8 mouse cellular contexts compared by ENCODE assay signal in genomic region chr8:109868680-109869361, GRCm38 (mm10). TPM values are rescaled to one million over a fixed set of nuclear protein-coding genes. Genes with fewer than 3 reads are reported as not detected.
DNase-seq lines count a peak whose midpoint lies in the region; ATAC-seq and TF ChIP-seq lines count a peak whose summit lies in the region.

No protein-coding gene starts in this region.

- no peak for TF ChIP-seq CTCF in C2C12 (IDR thresholded peaks at IDR 0.05; ENCODE audit: control insufficient read depth, insufficient read depth, insufficient read length)

- H3K36me3 ChIP-seq in C2C12 (ENCODE audit: control insufficient read depth, insufficient read depth): no peaks in the 10 kb centered on the region
- H3K36me3 ChIP-seq in heart, embryonic 12.5 days: peaks cover 2% of the 10 kb centered on the region; the same call in 1 of the 2 replicates
- no peaks in the 10 kb centered on the region for H3K36me3 ChIP-seq in neural tube, embryonic 15.5 days

- H3K27me3 ChIP-seq in C2C12 (ENCODE audit: control insufficient read depth, insufficient read depth, insufficient read length): no peaks in the 10 kb centered on the region
- no peaks in the 10 kb centered on the region for H3K27me3 ChIP-seq in heart, embryonic 12.5 days (replicated peaks)
- H3K27me3 ChIP-seq in neural tube, embryonic 15.5 days (replicated peaks): no peaks in the 10 kb centered on the region

- H3K9me3 ChIP-seq in heart, embryonic 12.5 days (replicated peaks): no peaks in the 10 kb centered on the region
- no peaks in the 10 kb centered on the region for H3K9me3 ChIP-seq in neural tube, embryonic 15.5 days (replicated peaks)

- H3K4me1 ChIP-seq in heart, embryonic 12.5 days (replicated peaks): 0 out of 2 replicates have a peak, but pooled peaks cover 7% of the 10 kb centered on the region
- H3K4me1 ChIP-seq in neural tube, embryonic 15.5 days: peaks cover 22% of the 10 kb centered on the region

- peak overlapping the region; percentile 96 for H3K9ac ChIP-seq in heart, embryonic 12.5 days
- peak overlapping the region; percentile 95 for H3K9ac ChIP-seq in neural tube, embryonic 15.5 days (replicated peaks)

- peak overlapping the region; percentile 77 for H3K27ac ChIP-seq in heart, embryonic 12.5 days (ENCODE audit: poor library complexity, severe bottlenecking)
- peak overlapping the region; percentile 89 for H3K27ac ChIP-seq in neural tube, embryonic 15.5 days (replicated peaks)

- peaks cover 18% of the 10 kb centered on the region for H3K79me3 ChIP-seq in C2C12 (ENCODE audit: low read depth)

- under 1% methylated on average over 77 of the region's 78 CpGs for WGBS in heart, embryonic 12.5 days
- under 1% methylated on average over 68 of the region's 78 CpGs for WGBS in neural tube, embryonic 15.5 days

- peak overlapping the region; percentile 99 for H3K4me2 ChIP-seq in heart, embryonic 12.5 days
- H3K4me2 ChIP-seq in neural tube, embryonic 15.5 days: peak overlapping the region; percentile 90

- peak; percentile 83 for ATAC-seq in heart, embryonic 12.5 days (ENCODE audit: insufficient number of reproducible peaks, low FRiP score)
- peak; percentile 85 for ATAC-seq in neural tube, embryonic 15.5 days (ENCODE audit: low FRiP score)
- ATAC-seq in monocyte, adult 5-6 weeks (replicated peaks; ENCODE audit: insufficient number of reproducible peaks, low FRiP score, low TSS enrichment, poor library complexity, severe bottlenecking): no peak

- peak; percentile 54 for DNase-seq in R1 (ENCODE audit: low read depth, low spot score)
- peak; percentile 63 for DNase-seq in embryo, embryonic 10.5 days (ENCODE audit: low spot score)
- DNase-seq in kidney, postnatal 4 days: peak; percentile 65 to 76
- peak; percentile 30 to 43 for DNase-seq in lung, adult 18-20 months

- peak overlapping the region; percentile 72 for H3K4me3 ChIP-seq in C2C12 (ENCODE audit: insufficient read depth, poor library complexity, severe bottlenecking)
- H3K4me3 ChIP-seq in heart, embryonic 12.5 days: peak overlapping the region; percentile 95
- H3K4me3 ChIP-seq in neural tube, embryonic 15.5 days (replicated peaks): peak overlapping the region; percentile 98

- peaks cover 48% of the 10 kb centered on the region for H3K79me2 ChIP-seq in C2C12 (ENCODE audit: control insufficient read depth, insufficient read depth)

- peak overlapping the region; percentile 90 for H3ac ChIP-seq in C2C12 (ENCODE audit: control insufficient read depth, insufficient read length, low read depth)

TF ChIP-seq in C2C12, 6 proteins besides CTCF, POLR2A, EP300 and RAD21:
- TF ChIP-seq USF1 (IDR thresholded peaks at IDR 0.05; ENCODE audit: low read depth) (no peak), MYOD1 (IDR thresholded peaks at IDR 0.05; ENCODE audit: control insufficient read depth, insufficient read length, low read depth) (no peak), MYOG (IDR thresholded peaks at IDR 0.05; ENCODE audit: control insufficient read depth, extremely low read depth, insufficient read length) (no peak), CEBPB (IDR thresholded peaks at IDR 0.05; ENCODE audit: low read depth) (no peak), FOSL1 (IDR thresholded peaks at IDR 0.05; ENCODE audit: insufficient read depth, low read length, poor library complexity, severe bottlenecking) (no peak), MAX (IDR thresholded peaks at IDR 0.05) (no peak)

RNA-seq across cellular contexts. Expression of gene Phlpp2, which starts 0.5 kb away (rescaled TPM):
- polyA plus RNA-seq in C2C12 (2012; fragmentation: generic; extraction: Trizol): 3.0 TPM
- 1.5 and 1.8 TPM in 2 replicates for polyA plus RNA-seq in heart, embryonic 12.5 days (2016; fragmentation: Nextera tagmentation; extraction: Ambion mirVana)
- 3.6 and 4.6 TPM in 2 replicates for polyA plus RNA-seq in neural tube, embryonic 15.5 days (2015; fragmentation: Nextera tagmentation; extraction: Ambion mirVana)
- 7.3 to 11.4 TPM (median 9.1 TPM) in 3 replicates for total RNA-seq in monocyte, adult 5-6 weeks (2017)
